Mouse (Mus musculus) brain, adult 2 months (tissue): ENCODE measurements around the gene 1810009A15Rik.
"Not testable (repeated sequence)": the region's sequence is repeated elsewhere in the genome, so short reads cannot be mapped to it uniquely, and the experiment has no call there.

Source experiments
- DNase-seq: peaks from one replicate; pipeline ENCODE4 v3.0.0; 2011; ENCODE audit warnings: low read depth, low spot score

The 1810009A15Rik gene

GRCm38 (mm10) chr19:8888511-8889385, at the start of gene 1810009A15Rik, which contains the start of gene Gm49416:
Gene 1810009A15Rik (plus strand): TSS chr19:8888853.
Gene Gm49416 (plus strand): TSS chr19:8888926.
- DNase-seq: peak; percentile 99

DNA sequence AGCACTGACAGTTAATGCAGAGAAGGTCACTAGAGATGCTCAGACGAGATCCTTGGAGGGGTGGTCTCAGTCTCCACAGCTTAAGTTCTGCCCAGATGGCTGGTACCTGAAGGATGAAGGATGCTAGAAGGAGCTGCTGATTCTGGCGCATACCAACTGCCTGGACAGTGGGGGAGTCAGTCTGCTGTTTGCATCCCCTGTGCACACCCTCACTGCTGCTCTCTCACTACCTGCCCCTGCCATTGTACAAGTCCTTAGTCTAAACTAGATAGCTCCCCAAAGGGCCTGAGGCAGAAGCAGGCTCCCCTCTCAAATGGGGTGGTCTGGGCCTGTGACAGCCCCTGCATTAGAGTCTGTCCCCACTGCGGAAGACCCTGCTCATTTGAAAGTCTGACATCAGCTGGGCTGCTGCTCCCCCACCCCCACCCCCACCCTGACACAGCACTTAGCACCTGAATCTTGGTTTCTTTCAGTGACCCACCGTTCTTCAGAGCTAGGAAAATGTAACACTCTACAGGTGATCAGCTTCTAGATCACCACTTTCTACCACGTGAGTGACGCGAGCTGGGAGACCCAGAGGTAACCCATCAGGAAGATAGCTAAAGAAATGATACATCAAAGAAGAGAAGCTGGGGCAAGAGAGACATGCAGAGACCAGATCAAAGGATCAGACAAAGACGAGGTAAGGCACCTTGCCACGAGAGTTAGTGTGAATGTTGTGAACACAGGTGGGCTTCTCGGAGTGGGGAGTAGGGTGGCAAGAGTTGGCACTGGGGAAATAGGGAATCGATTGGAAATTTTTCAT, 49.3 kb upstream of the 1810009A15Rik start, which contains the start of gene Gng3:
Gene Gng3 (minus strand): TSS at position 92 of the 805 bp plus-strand sequence.
- DNase-seq: peak; percentile 99

DNA sequence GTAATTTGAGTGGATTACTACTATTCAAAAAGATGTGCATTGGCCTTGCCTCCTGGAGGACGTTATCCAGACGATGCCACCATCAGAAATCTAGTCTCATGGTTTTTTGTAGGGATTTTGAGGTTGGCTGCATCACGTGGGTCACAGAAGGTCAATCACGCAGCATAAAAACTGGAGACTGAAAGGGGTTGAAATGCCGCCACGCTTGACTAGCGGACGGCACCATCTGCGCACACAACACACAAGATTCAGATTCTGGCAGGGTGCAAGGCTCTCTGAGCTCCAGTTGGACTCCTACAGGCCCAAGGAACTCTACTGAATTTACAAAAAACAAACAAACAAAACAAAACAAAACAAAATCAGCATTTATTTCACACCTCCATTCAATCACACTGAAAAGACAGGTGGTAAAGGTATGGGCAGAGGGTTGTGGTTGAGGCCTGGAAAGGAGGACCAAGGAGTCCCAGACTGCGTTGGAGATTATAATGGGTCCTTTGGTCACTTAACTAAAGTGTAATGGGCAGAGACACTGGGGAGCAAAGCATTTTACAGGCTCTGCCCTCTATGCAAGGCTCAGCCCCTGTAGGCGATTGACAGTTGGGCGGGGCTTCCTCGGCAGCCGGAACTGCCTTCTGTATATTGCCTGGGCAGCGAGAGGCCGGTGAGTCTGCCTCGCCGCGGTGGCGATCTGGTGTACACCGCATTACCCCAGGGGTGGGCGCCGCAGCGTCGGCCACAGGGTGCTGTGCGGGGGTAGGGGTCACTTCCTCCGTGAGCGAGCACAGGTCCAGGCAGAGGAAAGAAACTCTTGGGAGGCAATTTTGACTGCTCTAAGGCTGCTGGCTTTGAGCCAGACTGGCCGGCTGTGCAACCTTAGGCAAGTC, 48.5 kb upstream of the 1810009A15Rik start:
- peak; percentile 93 for DNase-seq

DNA sequence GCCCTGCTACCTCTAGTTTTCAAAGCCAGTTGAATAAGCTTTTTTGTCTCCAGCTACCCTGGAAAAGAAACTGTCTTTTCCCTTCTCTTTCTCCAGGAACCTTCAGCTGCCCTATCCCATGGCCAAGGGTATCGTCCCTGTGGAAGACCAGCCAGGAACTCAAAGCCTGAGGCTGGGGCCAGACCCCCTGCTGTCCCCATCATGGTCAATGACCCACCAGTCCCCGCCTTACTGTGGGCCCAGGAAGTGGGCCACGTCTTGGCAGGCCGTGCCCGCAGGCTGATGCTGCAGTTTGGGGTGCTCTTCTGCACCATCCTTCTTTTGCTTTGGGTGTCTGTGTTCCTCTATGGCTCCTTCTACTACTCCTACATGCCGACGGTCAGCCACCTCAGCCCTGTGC, 47.6 kb upstream of the 1810009A15Rik start:
- DNase-seq: no peak

- no peak for DNase-seq
Measured at GRCm38 (mm10) chr19:8842961-8843360, 45.7 kb upstream of the 1810009A15Rik start.

DNA sequence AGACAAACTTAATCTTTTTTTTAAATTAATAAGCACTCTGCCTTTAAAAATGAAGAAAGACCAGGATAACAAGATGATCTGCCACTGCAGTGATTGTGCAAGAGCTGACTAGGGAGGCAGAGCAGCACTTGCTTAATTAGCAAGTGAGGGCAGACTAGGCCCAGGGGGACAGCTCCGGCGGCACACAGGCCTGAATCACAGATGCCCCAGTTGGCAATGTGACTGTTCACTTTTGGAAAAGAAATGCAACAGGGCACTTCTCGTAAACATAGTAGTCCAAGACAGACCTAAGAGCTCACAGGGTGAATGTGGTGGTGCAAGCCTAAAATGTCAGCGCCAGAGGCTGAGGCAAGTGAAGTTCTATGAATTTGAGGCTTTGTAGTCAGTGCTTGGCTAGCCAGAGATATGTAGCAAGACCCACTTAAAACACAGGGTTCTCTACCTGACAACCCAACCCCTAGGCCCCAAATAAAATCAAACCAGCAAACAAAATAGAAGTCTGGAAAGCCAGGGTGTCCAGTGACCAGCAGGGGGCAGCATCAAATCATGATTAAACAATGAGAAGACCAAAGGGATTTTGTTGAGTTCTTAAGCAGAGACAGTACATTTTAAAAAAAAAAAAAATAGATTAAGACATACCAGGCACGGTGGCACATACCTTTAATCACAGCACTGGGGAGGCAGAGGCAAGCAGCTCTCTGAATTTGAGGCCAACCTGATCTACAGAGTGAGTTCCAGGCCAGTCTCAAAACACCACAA, 44.1 kb upstream of the 1810009A15Rik start:
- peak; percentile 87 for DNase-seq

DNA sequence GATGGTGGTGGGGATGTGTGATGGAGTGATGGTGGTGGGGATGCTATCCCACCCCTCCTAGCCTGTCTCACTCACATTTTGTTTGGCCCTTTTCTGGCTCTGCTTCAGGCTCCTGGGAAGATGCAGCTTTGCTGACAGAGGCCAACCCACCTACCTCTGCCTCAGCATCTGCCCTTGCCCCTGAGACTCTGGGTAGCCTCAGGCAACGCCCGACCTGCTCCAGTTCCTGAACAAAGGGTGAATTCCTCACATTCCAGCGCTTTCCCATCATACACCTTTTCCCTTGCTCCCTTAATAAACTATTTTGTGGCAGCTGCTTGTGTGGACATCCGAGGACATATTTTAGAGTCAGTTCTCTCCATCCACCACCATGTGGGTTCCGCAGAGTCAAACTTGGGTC, 40.3 kb upstream of the 1810009A15Rik start:
- no peak for DNase-seq

- DNase-seq: peak; percentile 75
Measured at GRCm38 (mm10) chr19:8850402-8850901, 38.2 kb upstream of the 1810009A15Rik start, which contains the start of gene Lrrn4cl. Gene Lrrn4cl (plus strand): TSS chr19:8850768.

DNA sequence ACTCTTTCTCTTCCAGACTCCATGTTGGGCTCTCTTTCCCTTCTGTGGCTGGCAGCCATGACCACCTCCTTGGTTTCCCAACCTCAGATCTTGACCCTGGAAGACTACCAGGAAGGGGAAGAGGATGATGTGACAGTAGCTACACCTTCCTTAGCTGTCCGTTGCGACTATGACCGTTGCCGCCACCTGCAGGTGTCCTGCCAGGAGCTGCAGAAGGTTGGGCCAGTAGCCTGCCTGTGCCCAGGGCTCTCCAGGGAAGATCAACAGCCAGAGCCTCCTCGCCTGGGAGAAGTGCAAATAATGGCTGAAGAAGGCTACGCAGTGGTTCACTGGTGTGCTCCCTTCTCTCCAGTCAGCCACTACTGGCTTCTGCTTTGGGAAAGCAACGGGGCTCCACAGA, 37.0 kb upstream of the 1810009A15Rik start:
- no peak for DNase-seq

- DNase-seq: no peak
Measured at GRCm38 (mm10) chr19:8852236-8852928, 36.3 kb upstream of the 1810009A15Rik start.

DNA sequence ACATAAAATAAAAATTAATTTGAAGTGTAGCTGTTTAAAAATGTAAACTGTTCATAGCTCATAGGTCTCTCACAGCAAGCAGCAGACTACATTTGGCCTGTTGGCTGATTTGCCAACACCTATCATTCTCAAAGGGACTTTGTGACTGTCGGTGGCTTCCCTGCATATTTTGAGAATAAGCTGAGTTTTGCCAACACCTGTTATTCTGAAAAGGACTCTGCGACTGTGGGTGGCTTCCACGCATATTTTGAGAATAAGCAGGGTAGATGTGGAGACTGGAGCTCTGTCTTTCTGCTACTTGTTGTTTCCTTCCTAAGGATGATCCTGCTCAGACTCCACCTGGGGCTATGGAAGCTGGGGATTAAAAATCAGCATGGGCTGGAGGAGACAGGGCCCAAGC, 35.5 kb upstream of the 1810009A15Rik start:
- peak; percentile 60 for DNase-seq

- peak; percentile 76 for DNase-seq
Measured at GRCm38 (mm10) chr19:8857689-8858088, 31.0 kb upstream of the 1810009A15Rik start.

- peak; percentile 35 for DNase-seq
Measured at GRCm38 (mm10) chr19:8859018-8859417, 29.6 kb upstream of the 1810009A15Rik start.

DNA sequence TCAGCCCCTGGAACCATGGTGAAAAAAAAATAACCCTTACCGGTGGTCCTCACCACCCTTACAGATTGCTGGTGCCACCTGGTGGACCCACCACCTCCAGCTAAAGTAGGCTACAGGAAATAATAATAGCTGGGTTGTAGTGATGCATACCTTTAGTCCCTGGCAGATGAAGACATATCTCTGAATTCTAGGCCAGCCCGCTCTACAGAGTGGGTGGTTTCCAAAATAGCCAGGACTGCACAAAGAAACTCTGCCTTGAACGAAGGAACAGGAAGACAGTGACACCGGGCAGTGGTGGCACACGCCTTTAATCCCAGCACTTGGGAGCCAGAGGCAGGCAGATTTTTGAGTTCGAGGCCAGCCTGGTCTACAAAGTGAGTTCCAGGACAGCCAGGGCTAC, 24.4 kb upstream of the 1810009A15Rik start:
- DNase-seq: peak; percentile 54

- DNase-seq: not testable (repeated sequence)
Measured at GRCm38 (mm10) chr19:8870381-8870780, 18.3 kb upstream of the 1810009A15Rik start.

DNA sequence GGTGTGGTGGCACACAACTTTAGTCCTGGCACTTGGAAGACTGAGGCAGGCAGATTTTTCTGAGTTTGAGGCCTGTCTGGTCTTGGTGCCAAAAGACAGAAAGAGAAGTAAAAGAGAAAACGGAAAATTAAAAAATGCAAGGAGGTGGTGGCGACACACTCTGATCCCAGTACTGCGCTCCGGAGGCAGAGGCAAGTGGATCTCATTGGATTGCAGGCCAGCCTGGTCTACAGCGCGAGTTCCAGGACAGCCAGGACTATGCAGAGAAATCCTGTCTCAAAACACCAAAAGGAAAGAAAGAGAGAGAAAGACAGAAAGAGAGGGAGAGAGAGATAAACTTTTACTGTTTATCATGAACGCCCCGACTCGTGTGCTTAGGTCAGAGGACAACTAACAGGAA, 17.8 kb upstream of the 1810009A15Rik start:
- no peak for DNase-seq

DNA sequence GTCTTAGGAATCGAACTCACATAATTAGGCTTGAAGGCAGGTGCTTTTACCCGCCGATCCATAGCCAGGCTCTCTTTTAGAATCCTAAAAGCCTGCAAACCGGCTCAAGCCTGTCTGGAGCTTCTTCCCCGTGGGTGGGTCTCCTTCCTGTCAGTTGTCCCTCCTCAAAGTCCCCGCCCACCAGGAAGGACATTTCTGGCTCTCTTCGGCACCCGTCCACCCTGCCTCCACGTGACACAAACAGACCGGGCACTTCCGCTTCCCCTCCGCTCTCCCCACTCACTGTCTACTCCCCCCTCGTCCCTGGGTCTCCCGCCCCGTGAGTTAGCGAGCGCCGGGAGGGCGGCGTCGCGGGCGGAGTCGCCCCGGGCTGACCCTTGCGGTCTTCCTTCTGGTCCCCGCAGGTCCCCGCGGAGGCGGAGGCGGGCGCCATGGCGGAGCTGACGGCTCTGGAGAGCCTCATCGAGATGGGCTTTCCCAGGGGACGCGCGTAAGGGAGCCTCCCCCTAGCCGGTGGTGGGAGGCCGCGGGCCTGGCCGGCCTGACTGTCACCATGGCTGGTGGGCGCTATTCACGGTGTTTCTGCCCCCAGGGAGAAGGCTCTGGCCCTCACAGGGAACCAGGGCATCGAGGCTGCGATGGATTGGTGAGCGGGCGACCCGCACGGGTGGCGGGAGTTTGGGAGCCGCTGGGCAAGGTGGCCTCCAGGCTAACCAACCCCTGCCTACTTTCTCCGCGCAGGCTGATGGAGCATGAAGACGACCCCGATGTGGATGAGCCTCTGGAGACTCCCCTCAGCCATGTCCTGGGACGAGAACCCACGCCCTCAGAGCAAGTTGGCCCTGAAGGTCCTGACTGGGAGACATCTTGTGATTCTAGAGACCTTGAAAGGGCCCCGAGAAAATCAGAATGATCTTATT, 17.1 kb upstream of the 1810009A15Rik start, which contains the start of gene Ubxn1:
Gene Ubxn1 (plus strand): TSS at position 230 of the 920 bp plus-strand sequence.
- peak; percentile 99 for DNase-seq

DNA sequence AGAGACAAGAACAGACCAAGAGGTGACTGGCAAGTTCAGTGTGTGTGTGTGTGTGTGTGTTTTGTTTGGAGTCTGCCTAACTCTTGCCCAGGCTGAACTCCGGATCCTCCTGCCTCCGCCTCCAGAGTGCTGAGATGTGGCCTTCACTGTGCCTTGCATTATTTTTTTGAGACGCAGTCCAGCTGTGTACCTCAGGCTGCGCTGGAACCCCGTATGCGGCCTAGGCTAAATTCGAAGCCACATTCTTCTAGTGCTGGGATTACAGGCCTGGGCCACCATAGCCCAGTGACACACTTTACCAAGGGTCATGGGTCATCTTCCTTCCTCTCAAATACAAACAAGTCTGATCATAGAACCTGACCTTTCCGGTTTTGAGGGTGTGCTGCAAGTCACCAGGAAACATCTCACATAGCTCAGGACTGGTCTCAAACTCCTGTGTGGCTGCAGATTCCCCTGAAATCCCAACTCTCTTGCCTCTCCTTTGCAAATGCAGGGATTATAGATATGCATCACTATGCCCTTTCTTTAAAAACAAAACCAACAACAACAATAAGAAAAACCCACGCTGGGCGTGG, 16.3 kb upstream of the 1810009A15Rik start:
- no peak for DNase-seq
